Mouse (Mus musculus) gastrocnemius, postnatal 36 days (tissue): ENCODE data around the gene Dnah3. TPM values are rescaled to one million over a fixed set of nuclear protein-coding genes. Genes with fewer than 3 reads are reported as not detected.

ENCODE experiments used
- DNase-seq, 2 experiments: peaks; one replicate each; pipeline ENCODE4 v3.0.0; 2022
- intact Hi-C: fragments of 180-260 bp; cut with DNase I; formaldehyde crosslinking; loops from one replicate; pipeline ENCODE4 v1.15.1; 2025
- total RNA-seq, 2 experiments: library from RNA; stranded (reverse); gene quantifications; 2 replicates each; pipeline ENCODE4 v1.2.3; 2021

Gene Dnah3
- total RNA-seq, 2 experiments from 2014 or later, result 0.10 to 0.17 TPM

DNA sequence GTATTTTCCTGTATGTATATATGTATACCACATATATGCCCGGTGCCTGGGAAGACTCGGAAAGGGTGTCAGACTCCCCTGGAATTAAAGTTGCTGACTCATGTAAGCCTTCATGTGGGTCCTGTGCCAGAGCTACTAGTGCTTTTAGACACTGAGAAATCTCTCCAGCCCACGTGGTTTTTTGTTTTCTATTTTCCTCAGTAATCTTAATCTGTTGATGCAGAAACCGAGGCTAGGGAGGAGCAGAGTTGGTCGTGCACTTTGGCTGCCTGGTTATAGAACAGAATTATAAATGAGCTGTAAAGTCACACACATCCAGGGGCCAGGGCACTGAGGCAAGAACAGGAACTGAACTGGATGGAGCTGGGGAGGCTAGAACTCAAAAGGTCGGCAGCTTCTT is 135.1 kb downstream of the Dnah3 start:
- DNase-seq, result peak in 1 of 2 experiments; percentile 36
- intact Hi-C loops, result no loop called here

DNA sequence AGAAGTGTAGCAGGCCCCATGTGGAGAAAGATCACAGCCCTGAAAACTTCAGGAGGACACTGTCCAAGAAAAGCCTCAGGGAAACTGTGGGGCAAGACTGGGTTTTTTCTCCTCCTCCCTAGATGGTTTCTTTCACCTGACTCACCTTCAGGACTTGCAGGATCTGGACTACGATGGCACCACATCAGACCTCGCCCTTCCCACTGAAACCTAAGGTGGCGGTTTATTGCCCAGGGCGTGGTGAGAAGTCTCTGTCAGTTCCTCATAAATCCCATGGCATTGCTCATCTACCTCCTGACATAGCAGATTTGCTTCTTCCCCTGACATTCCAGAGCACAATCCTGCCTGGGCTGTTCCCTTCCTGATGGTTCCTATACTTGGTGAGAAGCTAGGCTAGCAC is 135.6 kb downstream of the Dnah3 start:
- no peak for DNase-seq
- intact Hi-C loops, result no loop called here

- intact Hi-C loops, result no loop called here
- no peak for DNase-seq
Measured at GRCm38 (mm10) chr7:119959091-119959490, 136.0 kb downstream of the Dnah3 start.

GRCm38 (mm10) chr7:119957421-119957820 is 137.7 kb downstream of the Dnah3 start:
- intact Hi-C loops, result no loop called here
- DNase-seq, result no peak

DNA sequence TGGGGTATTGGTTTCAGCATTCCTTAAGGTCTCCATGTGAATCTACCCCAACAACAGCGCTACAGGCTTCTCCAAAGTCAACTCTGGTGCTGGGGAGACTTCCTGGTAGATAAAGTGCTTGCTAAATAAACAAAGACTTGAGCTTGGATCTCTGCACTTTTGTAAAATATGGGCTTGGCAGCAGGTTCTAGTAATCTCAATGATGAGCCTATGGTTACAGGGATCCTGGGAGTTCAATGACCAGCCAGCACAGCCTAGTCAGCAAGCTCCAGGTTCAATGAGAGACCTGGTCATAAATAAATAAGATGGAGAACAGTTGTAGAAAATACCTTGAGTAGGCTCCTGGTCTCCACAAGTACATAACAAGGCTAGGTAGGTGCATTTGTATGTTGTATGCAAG is 141.0 kb downstream of the Dnah3 start:
- intact Hi-C loops, result no loop called here
- DNase-seq, result no peak

- DNase-seq, result peak; percentile 29 to 41
- intact Hi-C loops, result no loop called here
Measured at GRCm38 (mm10) chr7:119941569-119941968, 153.5 kb downstream of the Dnah3 start.

GRCm38 (mm10) chr7:119937036-119937435 is 158.0 kb downstream of the Dnah3 start:
- no peak for DNase-seq
- intact Hi-C loops, result no loop called here

DNA sequence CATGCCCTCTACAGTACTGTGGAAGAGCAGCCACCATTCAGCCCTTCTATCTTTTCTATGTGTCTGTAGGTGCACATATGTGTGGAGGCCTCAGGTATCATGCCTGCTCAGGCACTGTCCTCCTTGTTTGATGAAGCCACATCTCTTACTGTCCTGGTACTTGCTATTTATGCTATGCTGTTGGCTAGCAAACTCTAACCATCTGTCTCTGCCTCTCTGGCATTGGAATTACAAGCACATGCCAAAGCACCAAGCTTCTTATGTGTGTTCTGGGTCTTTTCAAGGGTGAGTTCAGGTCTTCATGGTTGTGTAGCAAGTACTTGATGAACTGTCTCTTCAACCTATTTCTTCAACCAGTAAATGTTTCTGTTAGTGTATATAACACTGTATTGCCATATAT is 158.8 kb downstream of the Dnah3 start:
- intact Hi-C loops, result no loop called here
- no peak for DNase-seq

- intact Hi-C loops, result no loop called here
- no peak for DNase-seq
Measured at GRCm38 (mm10) chr7:119928783-119929440, 166.2 kb downstream of the Dnah3 start.

- DNase-seq, result no peak
- intact Hi-C loops, result no loop called here
Measured at GRCm38 (mm10) chr7:119921054-119921453, 174.0 kb downstream of the Dnah3 start.

- no peak for DNase-seq
- intact Hi-C loops, result no loop called here
Measured at GRCm38 (mm10) chr7:119920457-119920856, 174.6 kb downstream of the Dnah3 start.

- DNase-seq, result no peak
- intact Hi-C loops, result no loop called here
Measured at GRCm38 (mm10) chr7:119911727-119912126, 183.4 kb downstream of the Dnah3 start.

DNA sequence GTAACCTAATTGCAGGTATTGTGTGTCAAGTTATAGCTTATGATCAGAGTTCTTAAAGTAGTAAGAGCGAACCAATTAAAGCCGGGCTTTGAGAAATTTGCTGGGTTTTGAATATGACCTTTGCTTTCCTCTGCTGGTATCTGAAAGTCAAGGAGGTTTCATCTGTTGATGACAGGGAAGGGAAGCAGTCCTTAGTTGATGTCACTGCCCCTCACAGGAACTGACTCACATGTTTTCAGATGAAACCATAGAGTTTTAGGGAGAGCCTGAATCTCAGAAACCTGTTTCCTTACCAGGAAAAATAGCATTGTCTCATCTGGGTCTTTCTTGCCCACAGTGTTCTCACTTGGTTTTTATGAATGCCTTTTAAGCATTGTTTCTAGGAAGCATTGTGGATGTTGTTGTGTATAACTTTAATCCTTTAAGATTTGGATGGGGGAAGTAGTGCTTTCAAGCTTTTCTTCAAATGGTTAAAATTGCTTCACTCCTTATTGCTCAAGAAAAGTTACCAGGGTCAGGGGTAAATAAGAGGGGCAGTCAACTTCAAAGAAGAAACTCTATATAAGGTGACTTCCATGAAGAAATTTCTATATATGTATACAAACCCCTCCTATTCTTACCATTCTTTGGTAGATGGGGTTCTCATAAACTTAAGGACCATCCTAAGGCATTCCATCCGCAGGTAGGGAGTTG is 188.4 kb downstream of the Dnah3 start:
- intact Hi-C loops, result no loop called here

GRCm38 (mm10) chr7:119899386-119900057 is 195.6 kb downstream of the Dnah3 start:
- intact Hi-C loops, result loop anchor here (10.0 kb wide), 1 partner anchor 935 kb away; no protein-coding TSS in a partner anchor
- no peak for DNase-seq

More for the DNA sequence above, 188.4 kb downstream of the Dnah3 start:
- DNase-seq, result no peak

DNA sequence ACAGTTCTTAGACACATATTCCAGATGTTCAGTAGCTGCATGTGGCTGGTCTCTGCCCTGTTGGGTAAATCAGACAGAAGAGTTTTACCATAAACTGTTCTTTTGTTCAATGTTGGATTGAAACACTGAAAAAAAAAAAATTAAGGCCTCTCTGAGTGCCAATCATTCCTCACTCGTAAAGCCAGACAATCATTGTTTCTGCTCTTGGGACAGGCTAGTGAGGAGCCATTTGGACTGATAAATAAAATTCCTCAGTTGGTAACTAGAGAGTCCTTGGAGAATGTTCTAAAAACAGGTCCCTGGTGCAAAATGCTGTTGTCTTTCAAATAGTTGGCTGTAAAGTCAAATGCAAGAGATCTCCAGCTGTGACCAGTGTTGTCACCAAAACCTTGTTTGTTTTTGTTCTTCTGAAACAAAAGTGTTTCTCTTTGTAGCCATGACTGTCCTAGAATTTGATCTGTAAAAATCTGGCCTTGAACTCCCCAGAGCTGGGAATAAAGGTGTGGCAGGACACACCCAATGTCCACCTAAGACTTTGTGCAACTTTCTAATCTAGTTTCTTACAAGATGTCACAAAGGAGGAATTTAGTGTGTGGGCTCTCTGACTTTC is 196.7 kb downstream of the Dnah3 start:
- intact Hi-C loops, result loop anchor here (10.0 kb wide), 1 partner anchor 936 kb away; no protein-coding TSS in a partner anchor
- no peak for DNase-seq

GRCm38 (mm10) chr7:119897521-119898109 is 197.5 kb downstream of the Dnah3 start:
- DNase-seq, result no peak
- intact Hi-C loops, result loop anchor here (10.0 kb wide), 1 partner anchor 937 kb away; no protein-coding TSS in a partner anchor

DNA sequence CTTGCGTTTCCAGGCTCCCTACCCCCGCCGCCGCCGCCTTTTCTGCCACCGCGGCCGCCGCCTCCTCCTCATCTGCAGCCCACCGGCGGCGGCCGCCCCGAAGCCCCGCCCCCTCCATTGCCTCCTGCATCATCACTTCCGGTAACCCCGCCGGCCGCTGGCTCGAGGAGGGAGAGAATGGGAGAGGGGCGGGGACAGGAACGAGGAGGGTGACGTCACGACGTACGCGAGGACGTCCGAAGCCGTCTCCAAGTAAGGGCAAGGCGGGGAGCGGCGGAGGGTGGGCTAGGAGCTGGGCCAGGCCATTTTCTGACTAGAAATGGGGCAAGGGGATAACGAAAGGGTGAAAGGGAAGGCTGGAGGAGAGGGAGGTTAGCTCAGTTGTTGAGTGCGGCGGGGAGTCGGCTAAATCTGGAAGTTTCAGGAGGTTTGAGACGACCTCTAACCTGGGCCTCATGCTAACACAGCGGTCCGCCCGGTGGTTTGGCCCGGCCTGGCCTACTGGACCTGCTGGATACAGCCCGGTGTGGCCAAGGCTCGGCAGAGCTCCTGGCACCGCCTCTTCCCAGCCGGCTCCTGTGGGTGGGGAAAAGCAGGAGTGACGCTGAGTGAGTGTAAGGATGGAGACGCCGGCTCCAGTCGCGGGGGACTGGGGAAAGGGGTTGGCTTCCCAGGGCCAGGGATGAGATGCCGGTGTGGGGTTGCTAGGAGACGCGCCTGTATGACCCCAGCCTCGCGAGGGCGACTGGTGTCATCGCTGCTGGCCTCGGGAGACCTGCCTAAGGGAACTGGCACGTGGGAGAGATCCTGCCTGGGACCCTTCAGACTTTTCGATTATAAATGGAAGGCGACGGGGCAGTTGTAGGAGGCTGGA is 199.2 kb downstream of the Dnah3 start, which contains the start of the genes Lyrm1 and Dcun1d3:
TSS of gene Lyrm1 (plus strand) at position 223 of the 874 bp plus-strand sequence.
TSS of gene Dcun1d3 (minus strand) at position 660 of the 874 bp plus-strand sequence.
- peak; percentile 94 to 98 for DNase-seq
- intact Hi-C loops, result loop anchor here (10.0 kb wide), 1 partner anchor 939 kb away; no protein-coding TSS in a partner anchor

GRCm38 (mm10) chr7:119894818-119895544 is 200.1 kb downstream of the Dnah3 start:
- no peak for DNase-seq
- intact Hi-C loops, result loop anchor here (10.0 kb wide), 1 partner anchor 940 kb away; no protein-coding TSS in a partner anchor
